Mouse (Mus musculus): ENCODE measurements around the gene Chrm3.

GRCm38 (mm10) chr13:9993571-9993970 is 367.1 kb downstream of the Chrm3 start:
- no peak for TF ChIP-seq CTCF (IDR thresholded peaks at IDR 0.05; ENCODE audit: borderline replicate concordance, insufficient read depth, low read length)
- TF ChIP-seq POLR2A (IDR thresholded peaks at IDR 0.05; ENCODE audit: low read depth, low read length): no peak

Data from embryonic fibroblast, embryonic 13.5 days (primary cell).